Mouse (Mus musculus): Measurements from ENCODE around the gene Ift88. TPM values are rescaled to one million over a fixed set of nuclear protein-coding genes. Genes with fewer than 3 reads are reported as not detected.

Gene Ift88
- 9.9 and 11.0 TPM in 2 replicates for polyA plus RNA-seq (2015; fragmentation: Nextera tagmentation; extraction: Ambion mirVana)

- peak; percentile 74 for DNase-seq (ENCODE audit: low spot score)
Observed at GRCm38 (mm10) chr14:57423432-57424211, at the start of gene Ift88. Gene Ift88 (plus strand): TSS chr14:57424062.

- DNase-seq (ENCODE audit: low spot score) = no peak
Observed at GRCm38 (mm10) chr14:57375205-57375604, 48.7 kb upstream of the Ift88 start.

- no peak for DNase-seq (ENCODE audit: low spot score)
Observed at GRCm38 (mm10) chr14:57376016-57376415, 47.8 kb upstream of the Ift88 start.

- no peak for DNase-seq (ENCODE audit: low spot score)
Observed at GRCm38 (mm10) chr14:57376956-57377355, 46.9 kb upstream of the Ift88 start.

- DNase-seq (ENCODE audit: low spot score) = no peak
Observed at GRCm38 (mm10) chr14:57377531-57377930, 46.3 kb upstream of the Ift88 start.

- DNase-seq (ENCODE audit: low spot score) = no peak
Observed at GRCm38 (mm10) chr14:57385667-57386066, 38.2 kb upstream of the Ift88 start.

GRCm38 (mm10) chr14:57386758-57387561, 36.9 kb upstream of the Ift88 start:
- no peak for DNase-seq (ENCODE audit: low spot score)

- no peak for DNase-seq (ENCODE audit: low spot score)
Observed at GRCm38 (mm10) chr14:57391621-57392020, 32.2 kb upstream of the Ift88 start.

- DNase-seq (ENCODE audit: low spot score) = no peak
Observed at GRCm38 (mm10) chr14:57392278-57392677, 31.6 kb upstream of the Ift88 start.

GRCm38 (mm10) chr14:57395470-57395869, 28.4 kb upstream of the Ift88 start:
- DNase-seq (ENCODE audit: low spot score) = no peak

GRCm38 (mm10) chr14:57397221-57397620, 26.6 kb upstream of the Ift88 start:
- DNase-seq (ENCODE audit: low spot score) = no peak

- peak; percentile 97 for DNase-seq (ENCODE audit: low spot score)
Observed at GRCm38 (mm10) chr14:57398065-57398757, 25.7 kb upstream of the Ift88 start, which contains the start of gene Cryl1. Gene Cryl1 (minus strand): TSS chr14:57398529.

- peak; percentile 53 for DNase-seq (ENCODE audit: low spot score)
Observed at GRCm38 (mm10) chr14:57398813-57399427, 24.9 kb upstream of the Ift88 start.

- no peak for DNase-seq (ENCODE audit: low spot score)
Observed at GRCm38 (mm10) chr14:57402815-57403214, 21.0 kb upstream of the Ift88 start.

GRCm38 (mm10) chr14:57407039-57407987, 16.5 kb upstream of the Ift88 start:
- DNase-seq (ENCODE audit: low spot score) = peak; percentile 59

- DNase-seq (ENCODE audit: low spot score) = no peak
Observed at GRCm38 (mm10) chr14:57408100-57408499, 15.8 kb upstream of the Ift88 start.

GRCm38 (mm10) chr14:57409106-57409505, 14.8 kb upstream of the Ift88 start:
- DNase-seq (ENCODE audit: low spot score) = peak; percentile 26

GRCm38 (mm10) chr14:57412166-57412565, 11.7 kb upstream of the Ift88 start:
- DNase-seq (ENCODE audit: low spot score) = no peak

GRCm38 (mm10) chr14:57417187-57417586, 6.7 kb upstream of the Ift88 start:
- DNase-seq (ENCODE audit: low spot score) = no peak

- no peak for DNase-seq (ENCODE audit: low spot score)
Observed at GRCm38 (mm10) chr14:57424212-57424561, 325 bp downstream of the Ift88 start.
